Mouse (Mus musculus): ENCODE results near the gene Enox1.

DNA sequence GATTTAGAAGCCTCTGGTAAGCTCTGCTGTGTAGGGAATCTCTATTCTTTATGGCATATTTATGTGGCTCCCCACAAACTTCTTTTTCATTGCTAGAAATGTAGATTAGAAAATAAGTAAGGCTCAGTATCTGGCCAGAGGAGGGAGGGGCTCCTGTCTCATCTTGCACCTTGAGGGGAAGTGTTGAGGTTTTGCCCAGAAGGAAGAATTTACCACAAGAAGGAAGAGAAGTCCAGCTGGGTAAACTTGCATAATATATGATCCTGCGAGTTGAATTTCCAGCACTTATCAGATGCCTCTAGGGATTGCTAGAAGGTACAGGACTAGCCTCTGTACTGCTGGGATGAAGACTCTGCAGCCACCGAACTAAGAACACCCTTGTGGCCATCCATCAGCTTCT, 259.8 kb downstream of the Enox1 start:
- TF ChIP-seq CTCF (IDR thresholded peaks at IDR 0.05; ENCODE audit: extremely low read depth, insufficient read length, insufficient replicate concordance, low read depth, low read length) (no peak), POLR2A (IDR thresholded peaks at IDR 0.05; ENCODE audit: low read depth, low read length) (no peak)
